Mouse (Mus musculus) liver, embryonic 11.5 days (tissue): ENCODE measurements around the gene Usp21. TPM values are rescaled to one million over a fixed set of nuclear protein-coding genes. Genes with fewer than 3 reads are reported as not detected.
A peak's percentile ranks its signal among the peaks of the same experiment; 100 is the strongest.

Source experiments
- ATAC-seq: fragments of 200-750 bp; cut with Nextera tagmentation; replicated peaks from 2 replicates; pipeline ENCODE4 v1.8.0; 2017; ENCODE audit warnings: moderate number of reproducible peaks, mild to moderate bottlenecking, moderate TSS enrichment, moderate library complexity; ENCODE audit not compliant: low FRiP score
- DNase-seq: peaks from one replicate; pipeline ENCODE4 v3.0.0-alpha.2; 2017; ENCODE audit warnings: low spot score
- H3K27ac ChIP-seq: fragments of 300-500 bp; sonication (generic); 2 replicates; pipeline ENCODE4 v1.5.1; 2014; ENCODE audit warnings: mild to moderate bottlenecking, low read depth, low read length, control low read depth
- H3K27me3 ChIP-seq: fragments of 300-500 bp; sonication (generic); replicated peaks from 2 replicates; pipeline ENCODE4 v1.6.1; 2014; ENCODE audit warnings: low read length, mixed read lengths; ENCODE audit not compliant: control insufficient read depth, insufficient read depth
- H3K36me3 ChIP-seq: fragments of 300-500 bp; sonication (generic); 2 replicates; pipeline ENCODE4 v1.6.1; 2014; ENCODE audit warnings: mild to moderate bottlenecking, low read length, moderate library complexity, mixed read lengths; ENCODE audit not compliant: control insufficient read depth, insufficient read depth
- H3K4me1 ChIP-seq: fragments of 300-500 bp; sonication (generic); replicated peaks from 2 replicates; pipeline ENCODE4 v1.6.1; 2014; ENCODE audit warnings: low read length, mixed read lengths; ENCODE audit not compliant: control insufficient read depth, insufficient read depth
- H3K4me2 ChIP-seq: fragments of 300-500 bp; sonication (generic); 2 replicates; pipeline ENCODE4 v1.6.1; 2014; ENCODE audit warnings: mild to moderate bottlenecking, control low read depth, moderate library complexity
- H3K4me3 ChIP-seq: fragments of 300-500 bp; sonication (generic); 2 replicates; pipeline ENCODE4 v1.5.1; 2014; ENCODE audit warnings: low read depth, low read length, control low read depth
- H3K9ac ChIP-seq: fragments of 300-500 bp; sonication (generic); 2 replicates; pipeline ENCODE4 v1.6.1; 2014; ENCODE audit warnings: low read depth, low read length, control low read depth
- H3K9me3 ChIP-seq: fragments of 300-500 bp; sonication (generic); 2 replicates; pipeline ENCODE4 v1.6.1; 2016; ENCODE audit warnings: low read length, inconsistent platforms, mixed read lengths; ENCODE audit not compliant: control insufficient read depth
- WGBS: fragments of 180-500 bp; shearing (Covaris S2); extraction: QIAGEN DNeasy Blood & Tissue Kit; methylation state at CpG from one replicate; pipeline ENCODE4 v1.1.7; 2014; 5-methylcytosine and 5-hydroxymethylcytosine counted together
- polyA plus RNA-seq: library from polyadenylated mRNA; unstranded; fragments of >200 nt; fragmentation: Nextera tagmentation; extraction: Ambion mirVana; gene quantifications from 2 replicates; pipeline ENCODE4 v1.2.1, GENCODE M21; 2014

Gene Usp21
- polyA plus RNA-seq, 1 experiment from 2014 or later = 53.1 TPM

DNA sequence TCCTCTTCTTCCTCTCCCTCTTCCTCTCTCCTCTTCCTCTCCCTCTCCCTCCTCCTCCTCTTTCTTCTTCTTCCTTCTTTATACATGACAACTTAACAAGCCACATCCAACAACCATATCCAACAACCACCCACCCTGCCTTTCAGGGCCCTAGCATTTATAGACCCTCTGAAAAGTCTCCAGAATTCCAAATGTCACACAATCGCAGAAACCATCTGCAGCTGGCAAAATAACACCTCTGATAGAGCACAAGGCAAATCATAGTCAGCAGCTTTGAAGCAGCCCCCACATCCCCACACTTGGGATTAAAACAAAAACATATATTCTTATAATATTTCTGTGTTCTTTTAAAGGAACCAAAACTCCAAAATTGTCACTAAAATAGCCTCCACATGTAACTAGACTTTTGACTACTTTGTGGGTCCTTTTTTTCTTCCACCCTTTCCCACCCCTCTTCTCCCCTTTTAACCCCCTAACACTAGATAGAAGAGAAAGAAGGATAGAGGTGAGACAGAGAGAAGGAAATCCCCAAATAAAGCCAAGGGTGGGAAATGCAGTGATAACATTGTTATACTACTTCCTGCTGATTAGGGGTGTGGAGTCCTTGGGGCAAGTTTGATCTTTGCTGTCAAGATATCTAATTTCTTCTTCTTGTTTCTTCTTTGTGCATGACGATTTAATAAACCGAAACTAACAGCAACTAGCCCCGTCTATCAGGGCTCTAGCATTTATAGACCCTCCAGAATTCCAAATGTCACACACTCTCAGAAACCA is 21.6 kb downstream of the Usp21 start:
- Histone ChIP-seq H3K9ac (no peak overlapping the region), H3K4me2 (peak overlapping the region; percentile 6; the same call in 1 of the 2 replicates), H3K36me3 (no peaks in the 10 kb centered on the region), H3K9me3 (no peaks in the 10 kb centered on the region), H3K27ac (no peak overlapping the region), H3K4me3 (no peak overlapping the region), H3K4me1 (peaks cover 10% of the 10 kb centered on the region), H3K27me3 (no peaks in the 10 kb centered on the region)
- WGBS = 47% methylated on average over 4 of the region's 4 CpGs
- DNase-seq (no peak), ATAC-seq (no peak)

DNA sequence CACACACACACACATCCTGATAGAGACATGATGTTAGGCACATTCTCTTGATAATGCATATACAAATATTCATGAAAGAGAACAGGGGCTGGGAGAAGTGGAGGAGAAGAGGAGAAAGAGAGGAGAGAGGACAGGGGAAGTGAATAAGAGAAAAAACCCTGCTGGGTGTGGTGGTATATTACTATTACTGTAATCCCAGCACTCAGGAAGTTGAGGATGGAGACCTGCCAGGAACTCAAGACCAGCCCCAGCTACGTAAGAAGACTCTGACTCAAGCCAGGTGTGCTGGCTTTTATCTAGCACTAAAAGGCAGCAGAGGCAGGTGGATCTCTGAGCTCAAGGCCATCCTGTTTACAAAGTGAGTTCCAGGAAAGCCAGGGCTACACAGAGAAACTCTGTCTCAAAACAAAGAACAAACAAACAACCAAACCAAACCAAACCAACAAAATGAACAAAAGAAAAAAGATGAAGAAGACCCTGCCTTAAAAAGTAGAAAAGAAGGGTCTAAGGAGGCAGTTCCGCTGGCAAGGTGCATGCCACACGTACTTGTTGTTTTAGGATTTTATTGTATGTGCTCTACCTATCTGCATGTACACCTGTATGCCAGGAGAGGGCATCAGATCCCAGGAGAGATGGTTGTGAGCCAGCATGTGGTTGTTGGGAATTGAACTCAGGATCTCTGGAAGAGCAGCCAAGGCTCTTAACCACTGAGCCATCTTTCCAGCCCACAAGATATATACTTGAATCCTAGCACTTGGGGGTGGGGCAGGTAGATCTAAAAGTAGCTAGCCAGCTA is 23.9 kb downstream of the Usp21 start:
- Histone ChIP-seq H3K9ac (no peak overlapping the region), H3K27me3 (peaks cover 7% of the 10 kb centered on the region; the same call in 1 of the 2 replicates)

GRCm38 (mm10) chr1:171263185-171263611 is 24.6 kb downstream of the Usp21 start:
- ATAC-seq (no peak), DNase-seq (no peak)
- no peak overlapping the region for H3K4me3 ChIP-seq
- H3K4me1 ChIP-seq = peaks cover 4% of the 10 kb centered on the region
- no peaks in the 10 kb centered on the region for H3K36me3 ChIP-seq
- H3K9me3 ChIP-seq = no peaks in the 10 kb centered on the region
- no peak overlapping the region for H3K27ac ChIP-seq
- 0% methylated on average over 2 of the region's 2 CpGs for WGBS
- no peak overlapping the region; the same call in 1 of the 2 replicates for H3K4me2 ChIP-seq
- H3K9ac ChIP-seq = no peak overlapping the region
- peaks cover 7% of the 10 kb centered on the region; the same call in 1 of the 2 replicates for H3K27me3 ChIP-seq

More for the DNA sequence above, 23.9 kb downstream of the Usp21 start:
- no peaks in the 10 kb centered on the region for H3K9me3 ChIP-seq
- WGBS = 75% methylated on average over 3 of the region's 3 CpGs
- no peak overlapping the region for H3K4me3 ChIP-seq
- no peak overlapping the region; the same call in 1 of the 2 replicates for H3K27ac ChIP-seq
- peaks cover 4% of the 10 kb centered on the region for H3K4me1 ChIP-seq
- ATAC-seq = no peak
- no peak for DNase-seq
- H3K36me3 ChIP-seq = no peaks in the 10 kb centered on the region
- H3K4me2 ChIP-seq = no peak overlapping the region

DNA sequence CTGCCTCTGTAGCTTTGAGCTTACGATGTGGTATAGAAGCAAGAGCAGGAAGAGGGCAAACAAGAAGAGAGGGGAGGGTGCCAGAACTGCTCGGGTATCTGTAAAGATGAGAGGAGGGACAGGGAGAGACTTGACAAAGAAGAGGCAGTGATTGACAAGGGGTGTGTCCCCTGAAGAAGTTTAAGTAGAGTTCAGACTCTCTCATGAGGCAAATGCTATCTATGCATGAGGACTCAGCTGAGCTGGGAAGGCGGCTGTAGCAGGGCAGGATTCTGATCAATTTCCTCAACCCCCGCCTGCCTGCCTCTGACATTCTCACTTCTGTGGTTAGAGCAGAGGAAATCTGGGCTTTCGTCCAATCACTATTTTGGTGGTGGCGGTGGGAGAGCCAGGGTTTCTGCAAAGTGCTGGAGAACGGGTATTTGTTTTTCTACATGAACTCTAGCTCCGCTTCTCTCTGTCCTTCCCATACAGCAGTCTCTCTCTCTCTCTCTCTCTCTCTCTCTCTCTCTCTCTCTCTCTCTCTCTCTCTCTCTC is 25.1 kb downstream of the Usp21 start:
- H3K36me3 ChIP-seq = no peaks in the 10 kb centered on the region
- H3K27me3 ChIP-seq = peaks cover 7% of the 10 kb centered on the region; the same call in 1 of the 2 replicates
- H3K4me3 ChIP-seq = no peak overlapping the region
- peak overlapping the region; percentile 69; the same call in 1 of the 2 replicates for H3K27ac ChIP-seq
- DNase-seq (no peak), ATAC-seq (no peak)
- no peaks in the 10 kb centered on the region for H3K9me3 ChIP-seq
- H3K4me1 ChIP-seq = peaks cover 4% of the 10 kb centered on the region
- H3K9ac ChIP-seq = no peak overlapping the region
- WGBS = 3% methylated on average over 8 of the region's 8 CpGs
- H3K4me2 ChIP-seq = peak overlapping the region; percentile 42

- peaks cover 7% of the 10 kb centered on the region; the same call in 1 of the 2 replicates for H3K27me3 ChIP-seq
- 43% methylated on average over 3 of the region's 3 CpGs for WGBS
These were observed 27.5 kb downstream of the Usp21 start for GRCm38 (mm10) chr1:171260316-171260715.

GRCm38 (mm10) chr1:171258921-171259320 is 28.9 kb downstream of the Usp21 start:
- Histone ChIP-seq H3K4me1 (peaks cover 4% of the 10 kb centered on the region), H3K9ac (no peak overlapping the region), H3K4me3 (no peak overlapping the region), H3K36me3 (no peaks in the 10 kb centered on the region), H3K27ac (no peak overlapping the region), H3K27me3 (peaks cover 7% of the 10 kb centered on the region; the same call in 1 of the 2 replicates), H3K4me2 (peak overlapping the region; percentile 42), H3K9me3 (no peaks in the 10 kb centered on the region)
- 51% methylated on average over 17 of the region's 17 CpGs for whole genome bisulfite sequencing
- ATAC-seq (no peak), DNase-seq (no peak)

More at GRCm38 (mm10) chr1:171260316-171260715, 27.5 kb downstream of the Usp21 start:
- ATAC-seq = no peak
- no peak overlapping the region for H3K4me3 ChIP-seq
- no peaks in the 10 kb centered on the region for H3K9me3 ChIP-seq
- DNase-seq = no peak
- H3K9ac ChIP-seq = no peak overlapping the region
- no peaks in the 10 kb centered on the region for H3K36me3 ChIP-seq
- no peak overlapping the region for H3K27ac ChIP-seq
- peaks cover 4% of the 10 kb centered on the region for H3K4me1 ChIP-seq
- H3K4me2 ChIP-seq = no peak overlapping the region

DNA sequence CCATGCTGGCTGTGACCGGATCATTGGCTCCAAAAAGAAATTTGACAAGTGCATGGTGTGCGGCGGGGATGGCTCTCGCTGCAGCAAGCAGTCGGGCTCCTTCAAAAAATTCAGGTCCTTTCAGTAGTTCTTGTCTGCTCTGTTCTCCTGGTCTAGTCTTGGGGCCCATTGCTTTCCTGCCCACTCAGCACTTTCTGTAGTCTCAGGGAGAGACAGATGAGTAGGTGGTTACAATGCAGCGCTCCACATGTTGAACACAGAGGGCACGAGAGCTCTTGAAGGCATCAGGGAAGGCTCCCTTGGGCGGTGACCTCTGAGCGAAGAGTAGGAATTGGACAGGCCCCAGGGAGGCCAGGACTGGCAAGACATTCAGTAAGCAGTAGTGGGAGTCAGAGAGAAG is 30.0 kb downstream of the Usp21 start:
- peaks cover 9% of the 10 kb centered on the region; the same call in 1 of the 2 replicates for H3K27me3 ChIP-seq
- ATAC-seq (no peak), DNase-seq (no peak)
- peaks cover 3% of the 10 kb centered on the region for H3K4me1 ChIP-seq
- H3K36me3 ChIP-seq = no peaks in the 10 kb centered on the region
- H3K4me3 ChIP-seq = no peak overlapping the region
- no peak overlapping the region for H3K9ac ChIP-seq
- no peaks in the 10 kb centered on the region for H3K9me3 ChIP-seq
- 80% methylated on average over 9 of the region's 9 CpGs for WGBS
- H3K27ac ChIP-seq = no peak overlapping the region
- no peak overlapping the region for H3K4me2 ChIP-seq

- DNase-seq = no peak
- Histone ChIP-seq H3K9me3 (no peaks in the 10 kb centered on the region), H3K27ac (no peak overlapping the region), H3K4me3 (no peak overlapping the region), H3K4me2 (no peak overlapping the region), H3K9ac (no peak overlapping the region), H3K4me1 (no peaks in the 10 kb centered on the region; the same call in 1 of the 2 replicates), H3K36me3 (no peaks in the 10 kb centered on the region), H3K27me3 (peaks cover 11% of the 10 kb centered on the region; the same call in 1 of the 2 replicates)
- ATAC-seq = no peak
- 64% methylated on average over 15 of the region's 15 CpGs for WGBS
These were observed 30.7 kb downstream of the Usp21 start for GRCm38 (mm10) chr1:171256937-171257548.
